ENCODE assay signal across 14 mouse cellular contexts in the genomic region with DNA sequence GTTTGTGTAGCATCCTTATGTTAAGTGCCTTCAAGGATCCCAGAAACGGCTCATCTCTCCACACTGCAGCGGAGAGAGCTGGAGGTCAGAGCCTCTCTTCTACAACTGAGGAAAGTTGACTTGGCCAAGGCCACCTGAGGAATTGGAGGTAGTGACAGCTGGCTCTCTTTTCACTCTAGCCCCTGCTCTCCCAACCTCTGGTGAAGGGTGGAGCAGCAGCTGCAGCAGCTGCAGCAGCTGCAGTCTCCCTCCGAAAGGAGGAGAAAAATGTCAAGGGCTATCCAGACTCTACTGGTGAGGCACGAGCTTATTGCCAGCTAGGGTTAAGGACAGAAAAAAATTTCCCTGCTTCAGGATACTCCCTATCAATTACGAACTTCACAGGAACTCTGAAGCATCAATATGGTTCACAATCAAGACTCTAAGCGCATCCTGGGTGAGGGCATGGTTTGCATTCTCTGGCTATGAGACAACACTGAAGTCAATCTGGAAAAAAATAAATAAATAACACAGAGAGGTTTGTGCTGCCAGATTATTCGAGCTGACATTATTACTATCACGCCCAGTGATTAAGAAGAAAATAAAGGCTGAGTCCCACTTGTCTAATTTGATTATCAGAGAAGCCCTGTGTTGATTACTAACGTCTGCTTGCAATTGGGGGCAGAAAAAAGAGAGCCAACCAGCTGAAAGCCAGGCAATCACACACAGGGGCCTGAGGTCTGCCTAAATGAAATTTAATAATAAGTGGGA.
DNase-seq lines count a peak whose midpoint lies in the region; ATAC-seq and TF ChIP-seq lines count a peak whose summit lies in the region.
"Had no signal": no experiment of that assay in that cellular context is flagged by ENCODE, and none has a peak within 500 bp of the region (broad histone marks: within the 10 kb centered on the region; RNA-seq: fewer than 3 reads in every experiment).

No protein-coding gene starts in this region.

- no peak for DNase-seq in forebrain, embryonic 11.5 days (ENCODE audit: low spot score)
- peak; percentile 21 for DNase-seq in lung, embryonic 14.5 days
- DNase-seq in lung, adult 18-20 months, result no peak
- peak; percentile 89 for DNase-seq in Muller cell, postnatal 12 days (ENCODE audit: inconsistent ontology term)
- DNase-seq in forebrain, embryonic 14.5 days (ENCODE audit: low spot score), result peak; percentile 43
- DNase-seq in thymus, adult 2 months, result no peak
- no peak for DNase-seq in right cerebral cortex, postnatal 10 days (ENCODE audit: low spot score in 2 of 2)
- DNase-seq: cerebellum, adult 18-20 months; lung, postnatal 4 days; right cerebral cortex, postnatal 14 days had no signal

- no peak overlapping the region for H3K27ac ChIP-seq in forebrain, embryonic 11.5 days (ENCODE audit: low read depth, low read length)
- no peak overlapping the region for H3K27ac ChIP-seq in forebrain, embryonic 15.5 days (replicated peaks)
- H3K27ac ChIP-seq in lung, embryonic 14.5 days (ENCODE audit: low read depth), result no peak overlapping the region
- no peak overlapping the region for H3K27ac ChIP-seq in forebrain, embryonic 14.5 days (ENCODE audit: low read depth, low read length)
- H3K27ac ChIP-seq in thymus, adult 2 months (ENCODE audit: control insufficient read depth, insufficient read depth, low read length), result no peak overlapping the region
- H3K27ac ChIP-seq: layer of hippocampus, adult 2 months; limb, embryonic 12.5 days; liver, embryonic 15.5 days had no signal

- H3K4me1 ChIP-seq in forebrain, embryonic 11.5 days (replicated peaks; ENCODE audit: control insufficient read depth, insufficient read depth, low read length), result peaks cover 5% of the 10 kb centered on the region; the same call in 1 of the 2 replicates
- H3K4me1 ChIP-seq in forebrain, embryonic 15.5 days, result peaks cover 15% of the 10 kb centered on the region
- peaks cover 8% of the 10 kb centered on the region; the same call in 1 of the 2 replicates for H3K4me1 ChIP-seq in lung, embryonic 14.5 days (ENCODE audit: insufficient read depth)
- peaks cover 6% of the 10 kb centered on the region; the same call in 1 of the 2 replicates for H3K4me1 ChIP-seq in forebrain, embryonic 14.5 days (ENCODE audit: control insufficient read depth, insufficient read depth, low read length)
- H3K4me1 ChIP-seq in thymus, adult 2 months (replicated peaks; ENCODE audit: control insufficient read depth, insufficient read depth, low read length), result no peaks in the 10 kb centered on the region
- H3K4me1 ChIP-seq: limb, embryonic 12.5 days; liver, embryonic 15.5 days had no signal

- H3K4me2 ChIP-seq in forebrain, embryonic 11.5 days (ENCODE audit: low read depth, low read length, severe bottlenecking), result no peak overlapping the region
- H3K4me2 ChIP-seq in forebrain, embryonic 15.5 days (replicated peaks), result no peak overlapping the region
- H3K4me2 ChIP-seq in lung, embryonic 14.5 days, result no peak overlapping the region
- no peak overlapping the region for H3K4me2 ChIP-seq in forebrain, embryonic 14.5 days (ENCODE audit: low read length)
- H3K4me2 ChIP-seq: limb, embryonic 12.5 days; liver, embryonic 15.5 days had no signal

- H3K9me3 ChIP-seq in forebrain, embryonic 11.5 days (ENCODE audit: control insufficient read depth, low read length), result no peaks in the 10 kb centered on the region; the same call in 1 of the 2 replicates
- H3K9me3 ChIP-seq in forebrain, embryonic 15.5 days, result no peaks in the 10 kb centered on the region
- no peaks in the 10 kb centered on the region for H3K9me3 ChIP-seq in lung, embryonic 14.5 days (ENCODE audit: low read depth, low read length)
- no peaks in the 10 kb centered on the region for H3K9me3 ChIP-seq in forebrain, embryonic 14.5 days (replicated peaks; ENCODE audit: control insufficient read depth, low read length)
- H3K9me3 ChIP-seq: limb, embryonic 12.5 days; liver, embryonic 15.5 days had no signal

- no peak overlapping the region for H3K4me3 ChIP-seq in forebrain, embryonic 11.5 days (ENCODE audit: low read depth, low read length)
- no peak overlapping the region for H3K4me3 ChIP-seq in forebrain, embryonic 15.5 days
- H3K4me3 ChIP-seq in lung, embryonic 14.5 days (ENCODE audit: low read depth, low read length), result no peak overlapping the region
- no peak overlapping the region for H3K4me3 ChIP-seq in forebrain, embryonic 14.5 days (ENCODE audit: low read depth, low read length)
- H3K4me3 ChIP-seq in thymus, adult 2 months (ENCODE audit: control insufficient read depth, insufficient read depth, low read length), result no peak overlapping the region
- H3K4me3 ChIP-seq: layer of hippocampus, adult 2 months; limb, embryonic 12.5 days; liver, embryonic 15.5 days had no signal

- WGBS in forebrain, embryonic 11.5 days, result 50% methylated on average over 9 of the region's 9 CpGs
- WGBS in forebrain, embryonic 15.5 days, result 40% methylated on average over 9 of the region's 9 CpGs
- WGBS in lung, embryonic 14.5 days, result 29% methylated on average over 9 of the region's 9 CpGs
- 50% methylated on average over 9 of the region's 9 CpGs for WGBS in forebrain, embryonic 14.5 days
- WGBS in thymus, adult 2 months, result 87% methylated on average over 9 of the region's 9 CpGs

- H3K27me3 ChIP-seq in forebrain, embryonic 11.5 days (ENCODE audit: control insufficient read depth, insufficient read depth, low read length), result no peaks in the 10 kb centered on the region
- H3K27me3 ChIP-seq in forebrain, embryonic 15.5 days, result no peaks in the 10 kb centered on the region
- no peaks in the 10 kb centered on the region for H3K27me3 ChIP-seq in lung, embryonic 14.5 days (ENCODE audit: insufficient read depth, low read length)
- H3K27me3 ChIP-seq in forebrain, embryonic 14.5 days (replicated peaks; ENCODE audit: control insufficient read depth, insufficient read depth, low read length), result no peaks in the 10 kb centered on the region
- no peaks in the 10 kb centered on the region for H3K27me3 ChIP-seq in thymus, adult 2 months (ENCODE audit: control insufficient read depth, insufficient read depth, low read length)
- H3K27me3 ChIP-seq: limb, embryonic 12.5 days; liver, embryonic 15.5 days had no signal

- no peak for TF ChIP-seq POLR2A in thymus, adult 2 months (IDR thresholded peaks at IDR 0.05; ENCODE audit: control insufficient read depth, extremely low read depth, insufficient read depth, low read length, poor library complexity)

- no peak for TF ChIP-seq CTCF in lung, embryonic 14.5 days (IDR thresholded peaks at IDR 0.05; ENCODE audit: low read depth)
- no peak for TF ChIP-seq CTCF in thymus, adult 2 months (IDR thresholded peaks at IDR 0.05; ENCODE audit: borderline replicate concordance, control insufficient read depth, extremely low read depth, insufficient read depth, low read length, poor library complexity)

- ATAC-seq in forebrain, embryonic 11.5 days (replicated peaks; ENCODE audit: low FRiP score), result no peak
- ATAC-seq in forebrain, embryonic 15.5 days (replicated peaks), result no peak
- ATAC-seq in lung, embryonic 14.5 days (ENCODE audit: insufficient read depth), result peak; percentile 49; the same call in 1 of the 2 replicates
- no peak for ATAC-seq in forebrain, embryonic 14.5 days

- H3K9ac ChIP-seq in forebrain, embryonic 11.5 days (ENCODE audit: low read length), result peak overlapping the region; percentile 10; the same call in 1 of the 2 replicates
- no peak overlapping the region for H3K9ac ChIP-seq in forebrain, embryonic 15.5 days (replicated peaks)
- H3K9ac ChIP-seq in lung, embryonic 14.5 days, result no peak overlapping the region
- H3K9ac ChIP-seq in forebrain, embryonic 14.5 days (ENCODE audit: low read length), result no peak overlapping the region
- H3K9ac ChIP-seq: limb, embryonic 12.5 days; liver, embryonic 15.5 days had no signal

- H3K36me3 ChIP-seq in forebrain, embryonic 11.5 days (ENCODE audit: control insufficient read depth, insufficient read depth, low read length), result no peaks in the 10 kb centered on the region
- H3K36me3 ChIP-seq in forebrain, embryonic 15.5 days, result no peaks in the 10 kb centered on the region
- H3K36me3 ChIP-seq in lung, embryonic 14.5 days (ENCODE audit: insufficient read depth), result no peaks in the 10 kb centered on the region
- no peaks in the 10 kb centered on the region for H3K36me3 ChIP-seq in forebrain, embryonic 14.5 days (ENCODE audit: control insufficient read depth, insufficient read depth, low read length)
- H3K36me3 ChIP-seq in thymus, adult 2 months (ENCODE audit: control insufficient read depth, insufficient read depth, low read length), result no peaks in the 10 kb centered on the region
- H3K36me3 ChIP-seq: limb, embryonic 12.5 days; liver, embryonic 15.5 days had no signal

Comparison
In these comparisons a context has a peak if more than half of its experiments do, and no peak if none do; other contexts are left out.
1. DNase-seq: peak in lung, embryonic 14.5 days (single experiment), Muller cell, postnatal 12 days (single experiment) and forebrain, embryonic 14.5 days (single experiment); none in forebrain, embryonic 11.5 days (single experiment), lung, adult 18-20 months (0 of 2), thymus, adult 2 months (single experiment) and right cerebral cortex, postnatal 10 days (0 of 2).